Mouse (Mus musculus) liver, postnatal 0 days (tissue): Measurements from ENCODE around the gene Papln. TPM values are rescaled to one million over a fixed set of nuclear protein-coding genes. Genes with fewer than 3 reads are reported as not detected.

ENCODE experiments used
- ATAC-seq: fragments of 200-750 bp; cut with Nextera tagmentation; 2 replicates; pipeline ENCODE4 v1.8.0; 2017; ENCODE audit warnings: mild to moderate bottlenecking, moderate library complexity
- DNase-seq: peaks from one replicate; pipeline ENCODE4 v3.0.0-alpha.2; 2016
- H3K27ac ChIP-seq: fragments of 300-500 bp; sonication (generic); 2 replicates; pipeline ENCODE4 v1.5.1; 2014; ENCODE audit warnings: antibody characterized with exemption, moderate library complexity, mild to moderate bottlenecking, low read depth
- H3K27me3 ChIP-seq: fragments of 300-500 bp; sonication (generic); 2 replicates; pipeline ENCODE4 v1.6.1; 2014; ENCODE audit warnings: low read length, control low read depth, mixed read lengths; ENCODE audit not compliant: insufficient read depth
- H3K36me3 ChIP-seq: fragments of 300-500 bp; sonication (generic); replicated peaks from 2 replicates; pipeline ENCODE4 v1.6.1; 2014; ENCODE audit warnings: mild to moderate bottlenecking, control low read depth, low read length, moderate library complexity, mixed read lengths; ENCODE audit not compliant: insufficient read depth
- H3K4me1 ChIP-seq: fragments of 300-500 bp; sonication (generic); 2 replicates; pipeline ENCODE4 v1.6.1; 2014; ENCODE audit warnings: antibody characterized with exemption, mild to moderate bottlenecking, control low read depth; ENCODE audit not compliant: insufficient read depth
- H3K4me2 ChIP-seq: fragments of 300-500 bp; sonication (generic); 2 replicates; pipeline ENCODE4 v1.6.1; 2014; ENCODE audit warnings: low read depth, mild to moderate bottlenecking, low read length, moderate library complexity, mixed read lengths
- H3K4me3 ChIP-seq: fragments of 300-500 bp; sonication (generic); 2 replicates; pipeline ENCODE4 v1.5.1; 2014; ENCODE audit warnings: low read depth, low read length
- H3K9ac ChIP-seq: fragments of 300-500 bp; sonication (generic); replicated peaks from 2 replicates; pipeline ENCODE4 v1.6.1; 2014; ENCODE audit warnings: mild to moderate bottlenecking, moderate library complexity
- H3K9me3 ChIP-seq: fragments of 300-500 bp; sonication (generic); 2 replicates; pipeline ENCODE4 v1.6.1; 2016; ENCODE audit warnings: mild to moderate bottlenecking, control low read depth, low read length, mixed read lengths
- CTCF ChIP-seq: sonication (generic); IDR thresholded peaks from 2 replicates; pipeline ENCODE4 v1.5.1; 2016; ENCODE audit warnings: antibody characterized with exemption, low read depth
- EP300 ChIP-seq: IDR thresholded peaks from 2 replicates; pipeline ENCODE4 v1.6.1; 2016; ENCODE audit warnings: antibody characterized with exemption, low read depth, mild to moderate bottlenecking
- WGBS: fragments of 180-500 bp; shearing (Covaris S2); extraction: QIAGEN DNeasy Blood & Tissue Kit; methylation state at CpG from one replicate; pipeline ENCODE4 v1.1.7; 2014; ENCODE audit not compliant: insufficient replicate concordance; 5-methylcytosine and 5-hydroxymethylcytosine counted together
- polyA plus RNA-seq: library from polyadenylated mRNA; unstranded; fragments of >200 nt; fragmentation: Nextera tagmentation; extraction: Ambion mirVana; gene quantifications from 2 replicates; pipeline ENCODE4 v1.2.1, GENCODE M21; 2015

Gene Papln
- polyA plus RNA-seq, 1 experiment from 2014 or later = 0.15 TPM

GRCm38 (mm10) chr12:83785305-83785704 lies 21.9 kb downstream of the Papln start:
- DNase-seq (no peak), ATAC-seq (no peak)
- no peaks in the 10 kb centered on the region for H3K9me3 ChIP-seq
- H3K4me3 ChIP-seq = no peak overlapping the region
- H3K27ac ChIP-seq = no peak overlapping the region
- no peaks in the 10 kb centered on the region for H3K27me3 ChIP-seq
- no peaks in the 10 kb centered on the region for H3K36me3 ChIP-seq
- no peak overlapping the region for H3K9ac ChIP-seq
- no peaks in the 10 kb centered on the region for H3K4me1 ChIP-seq
- TF ChIP-seq EP300 (no peak), CTCF (no peak)
- 77% methylated on average over 4 of the region's 4 CpGs for WGBS
- no peak overlapping the region for H3K4me2 ChIP-seq

- H3K36me3 ChIP-seq = peaks cover 5% of the 10 kb centered on the region
- DNase-seq = no peak
- H3K9me3 ChIP-seq = no peaks in the 10 kb centered on the region
- H3K9ac ChIP-seq = no peak overlapping the region
- no peak overlapping the region for H3K4me3 ChIP-seq
- no peak overlapping the region for H3K4me2 ChIP-seq
- H3K4me1 ChIP-seq = no peaks in the 10 kb centered on the region
- 77% methylated on average over 17 of the region's 17 CpGs for WGBS
- peak overlapping the region; percentile 24; the same call in 1 of the 2 replicates for H3K27ac ChIP-seq
- H3K27me3 ChIP-seq = no peaks in the 10 kb centered on the region
- ATAC-seq = peak; percentile 75
- TF ChIP-seq CTCF = no peak
- no peak for TF ChIP-seq EP300
Observed at GRCm38 (mm10) chr12:83789051-83789780, 25.8 kb downstream of the Papln start.

- DNase-seq (no peak), ATAC-seq (peak; percentile 28; the same call in 1 of the 2 replicates)
- Histone ChIP-seq H3K4me1 (no peaks in the 10 kb centered on the region), H3K9me3 (no peaks in the 10 kb centered on the region), H3K4me2 (no peak overlapping the region), H3K27ac (0 out of 2 replicates have a peak overlapping the region, but pooled peaks have one; percentile 9), H3K4me3 (no peak overlapping the region), H3K27me3 (no peaks in the 10 kb centered on the region), H3K36me3 (peaks cover 5% of the 10 kb centered on the region), H3K9ac (no peak overlapping the region)
- 58% methylated on average over 4 of the region's 4 CpGs for WGBS
- no peak for TF ChIP-seq CTCF
- no peak for TF ChIP-seq EP300
Observed at GRCm38 (mm10) chr12:83789781-83790140, 26.3 kb downstream of the Papln start.

GRCm38 (mm10) chr12:83790749-83791148 lies 27.3 kb downstream of the Papln start:
- no peak for DNase-seq
- H3K4me3 ChIP-seq = no peak overlapping the region
- H3K9me3 ChIP-seq = no peaks in the 10 kb centered on the region
- WGBS = 73% methylated on average over 4 of the region's 4 CpGs
- no peaks in the 10 kb centered on the region for H3K4me1 ChIP-seq
- peaks cover 10% of the 10 kb centered on the region for H3K36me3 ChIP-seq
- TF ChIP-seq EP300 = no peak
- no peak for TF ChIP-seq CTCF
- no peaks in the 10 kb centered on the region for H3K27me3 ChIP-seq
- no peak overlapping the region for H3K4me2 ChIP-seq
- H3K27ac ChIP-seq = 0 out of 2 replicates have a peak overlapping the region, but pooled peaks have one; percentile 3
- ATAC-seq = no peak
- no peak overlapping the region for H3K9ac ChIP-seq

DNA sequence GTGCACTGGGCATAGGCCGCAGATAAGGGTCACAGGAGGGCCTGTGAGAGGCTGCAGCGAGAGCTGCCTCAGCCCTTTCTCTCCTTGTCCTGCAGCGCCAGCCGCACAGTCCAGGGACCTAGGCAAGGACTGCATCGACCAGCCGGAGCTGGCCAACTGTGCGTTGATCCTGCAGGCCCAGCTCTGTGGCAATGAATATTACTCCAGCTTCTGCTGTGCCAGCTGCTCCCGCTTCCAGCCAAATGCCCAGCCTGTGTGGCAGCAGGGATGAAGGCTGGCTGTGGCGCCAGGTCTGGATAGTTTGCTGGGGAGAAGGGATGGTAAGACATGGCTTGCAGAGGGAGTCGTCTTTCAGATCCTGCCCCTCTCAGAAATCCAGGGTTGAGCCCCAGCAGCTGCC lies 28.3 kb downstream of the Papln start:
- Histone ChIP-seq H3K36me3 (peaks cover 12% of the 10 kb centered on the region), H3K9me3 (no peaks in the 10 kb centered on the region), H3K27ac (no peak overlapping the region), H3K4me2 (no peak overlapping the region), H3K27me3 (no peaks in the 10 kb centered on the region), H3K4me1 (no peaks in the 10 kb centered on the region), H3K4me3 (no peak overlapping the region), H3K9ac (no peak overlapping the region)
- ATAC-seq (no peak), DNase-seq (no peak)
- 86% methylated on average over 9 of the region's 10 CpGs for WGBS
- TF ChIP-seq CTCF = no peak
- TF ChIP-seq EP300 = no peak

DNA sequence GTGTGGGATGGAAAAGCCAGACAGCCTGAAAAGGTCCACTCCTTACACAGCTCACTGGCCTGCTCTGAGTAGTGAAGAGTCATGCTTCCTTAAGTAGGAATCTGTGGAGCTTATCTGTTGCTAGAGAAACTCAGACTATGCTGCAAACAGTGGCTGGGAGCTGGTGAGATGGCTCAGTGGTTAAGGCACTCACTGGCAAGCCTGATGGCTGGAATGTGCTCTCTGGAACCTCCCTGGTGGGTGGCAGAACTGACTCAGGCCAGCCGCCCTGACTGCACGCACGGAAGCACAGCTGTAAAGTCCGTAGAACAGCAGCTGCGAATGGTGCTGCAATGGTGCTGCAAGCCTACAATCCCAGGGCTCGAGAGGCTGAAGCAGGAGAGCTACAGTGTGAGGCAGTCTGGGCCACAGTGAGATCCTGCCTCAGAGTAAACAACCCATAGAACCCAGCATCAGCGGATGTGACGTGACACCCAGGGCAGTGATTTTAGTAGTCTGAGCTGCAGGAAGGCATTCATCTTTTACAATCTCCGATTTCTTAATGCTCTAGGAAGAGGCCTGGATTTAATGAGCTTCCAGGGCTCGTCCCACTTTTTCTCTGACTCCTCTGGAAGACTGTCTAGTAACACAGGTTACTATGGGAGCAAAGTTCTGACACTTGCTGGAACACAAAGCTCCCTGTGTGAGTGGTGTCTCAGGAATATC lies 29.4 kb downstream of the Papln start:
- Histone ChIP-seq H3K27me3 (no peaks in the 10 kb centered on the region), H3K4me3 (no peak overlapping the region), H3K9me3 (no peaks in the 10 kb centered on the region), H3K36me3 (peaks cover 18% of the 10 kb centered on the region), H3K4me2 (no peak overlapping the region), H3K4me1 (no peaks in the 10 kb centered on the region), H3K9ac (no peak overlapping the region), H3K27ac (no peak overlapping the region)
- 85% methylated on average over 10 of the region's 10 CpGs for WGBS
- ATAC-seq (no peak), DNase-seq (no peak)
- TF ChIP-seq CTCF = no peak
- no peak for TF ChIP-seq EP300
